Mouse (Mus musculus) urinary bladder, adult 18-20 months (tissue): ENCODE data around the gene R3hdm4.
"Not testable (repeated sequence)": the region's sequence is repeated elsewhere in the genome, so short reads cannot be mapped to it uniquely, and the experiment has no call there.

Experiments used
- DNase-seq, 2 experiments: peaks; one replicate each; pipeline ENCODE4 v3.0.0; 2022; ENCODE audit warnings: low spot score in 2 of 2, mixed read lengths in 2 of 2

R3hdm4 gene

DNA sequence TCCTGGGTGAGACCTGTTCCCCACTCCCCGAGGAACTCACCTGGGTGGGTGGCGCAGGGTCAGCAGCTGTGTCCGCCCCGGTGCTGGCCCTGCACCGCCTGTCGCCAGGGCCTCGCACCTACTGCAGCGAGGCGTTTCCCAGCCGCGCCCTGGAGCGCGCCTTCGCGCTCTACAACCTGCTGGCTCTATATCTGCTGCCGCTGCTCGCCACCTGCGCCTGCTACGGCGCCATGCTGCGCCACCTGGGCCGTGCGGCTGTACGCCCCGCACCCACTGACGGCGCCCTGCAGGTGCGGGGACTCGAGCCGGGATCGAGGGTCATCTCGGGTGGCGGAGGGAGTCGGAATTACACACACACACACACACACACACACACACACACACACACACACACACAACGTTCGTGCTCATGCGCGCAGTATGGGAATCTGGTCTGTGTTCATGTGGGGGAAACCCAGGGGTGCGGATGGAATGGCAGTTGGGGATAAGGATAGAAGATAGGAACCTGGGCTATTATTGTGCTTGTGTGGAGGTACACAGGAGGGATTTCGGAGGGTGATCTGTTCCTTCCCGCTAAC, at the start of gene R3hdm4:
Gene R3hdm4, minus strand, starts transcription at position 251 of the 578 bp plus-strand sequence.
- no peak for DNase-seq

DNA sequence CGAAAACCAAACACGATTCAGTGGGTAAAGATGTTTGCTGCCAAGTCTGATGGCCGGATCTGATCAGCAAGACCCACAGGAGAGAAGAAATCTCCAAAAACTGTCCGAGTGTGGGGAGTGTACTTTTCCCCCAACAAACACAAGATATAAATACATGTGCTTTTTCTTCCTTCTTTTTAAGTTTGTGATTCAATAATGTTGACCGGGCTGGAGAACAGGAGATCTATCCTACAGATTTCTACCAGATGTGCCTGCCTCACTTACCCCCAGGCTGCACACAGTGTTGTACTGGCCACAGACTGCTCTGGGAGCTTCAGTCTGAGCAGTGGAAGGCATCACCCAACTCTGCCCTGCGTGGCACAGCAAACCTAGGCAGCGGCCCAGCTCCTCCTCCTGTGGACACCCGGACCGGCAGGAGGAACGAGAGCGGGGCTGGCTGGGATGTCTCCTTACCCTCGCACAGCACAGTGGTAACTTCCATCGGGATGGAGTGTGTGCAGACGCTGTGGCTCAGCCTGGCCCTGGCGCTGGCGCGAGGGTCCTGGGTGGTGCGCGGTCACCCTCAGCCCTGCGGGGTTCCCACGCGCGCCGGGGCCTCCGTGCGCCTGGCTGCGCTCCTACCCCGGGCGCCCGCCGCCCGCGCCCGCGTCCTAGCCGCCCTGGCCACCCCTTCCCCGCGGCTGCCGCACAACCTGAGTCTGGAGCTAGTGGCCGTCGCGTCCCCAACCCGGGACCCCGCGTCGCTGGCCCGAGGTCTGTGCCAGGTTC, 49.6 kb upstream of the R3hdm4 start, which contains the start of gene Grin3b:
Gene Grin3b, plus strand, starts transcription at position 301 of the 768 bp plus-strand sequence.
- DNase-seq = no peak

DNA sequence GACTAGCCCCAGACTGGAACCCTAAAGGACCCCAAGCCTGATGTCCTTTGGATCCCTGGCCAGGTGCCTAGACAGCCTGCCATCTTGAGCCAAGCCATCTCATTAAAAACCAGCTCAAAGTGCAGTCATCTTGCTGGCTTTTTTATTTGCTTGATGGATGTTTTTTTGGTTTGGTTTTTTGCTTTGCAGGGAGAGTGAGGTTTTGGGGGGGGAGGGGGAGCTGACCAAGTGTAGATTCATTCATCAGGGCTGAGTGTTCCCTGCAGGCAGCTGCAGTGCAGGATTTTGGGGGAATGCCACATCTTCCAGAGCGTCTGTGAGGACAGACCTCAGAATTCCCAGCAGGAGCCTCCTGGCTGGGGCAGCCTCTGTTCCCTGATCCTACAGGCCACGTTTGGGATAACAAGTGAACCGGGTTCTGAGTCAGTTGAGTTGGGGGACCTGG, 48.1 kb upstream of the R3hdm4 start:
- no peak for DNase-seq

- DNase-seq = no peak
Measured at GRCm38 (mm10) chr10:79968181-79968580, 47.2 kb upstream of the R3hdm4 start.

- DNase-seq = no peak
Measured at GRCm38 (mm10) chr10:79966886-79967400, 45.9 kb upstream of the R3hdm4 start.

DNA sequence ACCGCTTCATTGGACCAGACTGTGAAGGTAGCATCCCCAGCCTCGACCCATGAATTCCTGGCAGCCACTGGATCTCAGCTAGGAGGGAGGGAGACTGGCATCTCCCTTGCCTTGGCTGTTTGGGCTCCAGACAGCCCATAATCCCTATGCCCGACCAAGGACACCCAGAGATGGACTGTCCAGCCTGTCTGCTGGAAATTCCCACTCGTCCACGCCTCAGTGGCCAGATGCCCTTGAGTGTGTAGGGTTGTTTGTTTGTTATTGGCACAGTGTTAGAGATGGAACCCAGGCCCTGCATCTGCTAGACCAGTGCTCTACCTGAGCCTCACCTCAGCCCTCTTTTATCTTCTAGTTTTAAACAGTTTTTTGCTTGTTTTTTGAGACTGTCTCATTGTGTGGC, 44.3 kb upstream of the R3hdm4 start:
- DNase-seq = no peak

GRCm38 (mm10) chr10:79964727-79965126, 43.7 kb upstream of the R3hdm4 start:
- DNase-seq = no peak

- no peak for DNase-seq
Measured at GRCm38 (mm10) chr10:79960671-79961294, 39.8 kb upstream of the R3hdm4 start.

GRCm38 (mm10) chr10:79959847-79960601, 39.0 kb upstream of the R3hdm4 start, which contains the start of gene Wdr18:
Gene Wdr18, plus strand, starts transcription at chr10:79960152.
- DNase-seq = peak; percentile 97 to 99

GRCm38 (mm10) chr10:79959412-79959811, 38.4 kb upstream of the R3hdm4 start:
- not testable (repeated sequence) for DNase-seq

DNA sequence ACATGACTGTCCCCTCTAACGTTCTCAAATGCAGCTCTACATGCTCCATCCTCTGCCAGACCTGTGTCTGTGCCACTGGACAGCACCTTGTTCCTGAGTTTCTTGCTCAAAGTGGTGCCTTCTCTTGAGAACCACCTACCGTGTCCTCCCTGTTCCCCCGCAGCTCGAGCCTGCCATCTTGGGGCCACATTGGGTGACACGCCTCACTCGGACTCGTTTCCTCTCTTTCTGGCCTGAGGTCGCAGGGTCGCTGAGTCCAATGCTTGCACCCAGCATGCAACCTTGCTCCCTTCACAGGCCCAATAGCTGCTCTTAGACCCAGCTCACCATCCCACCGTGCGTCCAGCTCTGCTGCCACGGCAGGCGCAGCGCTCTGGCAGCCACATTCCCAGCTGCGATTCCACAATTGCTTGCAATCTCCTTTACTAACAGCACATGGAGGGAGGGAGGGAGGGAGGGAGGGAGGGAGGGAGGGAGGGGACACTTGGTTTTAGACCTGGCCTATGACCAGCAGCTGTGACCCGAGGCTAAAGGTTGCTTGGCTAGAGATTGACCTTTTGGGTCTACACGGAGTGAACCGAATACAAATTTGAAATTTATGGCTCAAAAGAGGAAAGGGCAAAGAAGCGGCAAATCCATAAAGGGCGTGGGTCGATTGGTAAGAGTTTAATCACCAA, 37.3 kb upstream of the R3hdm4 start:
- DNase-seq = peak; percentile 75 to 81

DNA sequence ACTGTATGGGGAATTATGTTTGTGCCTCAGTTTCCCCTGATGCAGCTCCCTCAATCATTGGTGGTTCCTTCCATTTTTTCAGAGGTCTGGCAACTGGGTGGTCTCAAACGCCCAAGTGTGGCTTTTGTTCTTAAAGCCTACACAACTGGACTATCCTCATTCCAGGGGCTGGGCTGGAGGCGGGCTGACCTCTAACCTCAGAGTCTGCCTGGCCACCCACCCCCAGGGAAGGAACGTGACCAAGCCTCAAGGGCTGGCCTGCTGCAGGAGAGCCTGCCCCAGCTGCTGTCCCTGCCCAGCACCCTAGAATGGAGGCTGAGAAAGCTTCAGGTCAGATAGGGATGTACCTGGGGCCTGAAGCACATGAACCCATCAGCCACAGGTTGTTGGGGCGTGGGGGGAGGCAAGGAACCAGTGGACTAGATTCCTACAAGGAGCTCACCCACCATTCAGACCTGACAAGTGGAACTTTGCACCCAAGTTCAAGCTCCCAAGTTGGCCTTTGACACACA, 35.7 kb upstream of the R3hdm4 start:
- no peak for DNase-seq

GRCm38 (mm10) chr10:79955691-79956090, 34.7 kb upstream of the R3hdm4 start:
- no peak for DNase-seq

DNA sequence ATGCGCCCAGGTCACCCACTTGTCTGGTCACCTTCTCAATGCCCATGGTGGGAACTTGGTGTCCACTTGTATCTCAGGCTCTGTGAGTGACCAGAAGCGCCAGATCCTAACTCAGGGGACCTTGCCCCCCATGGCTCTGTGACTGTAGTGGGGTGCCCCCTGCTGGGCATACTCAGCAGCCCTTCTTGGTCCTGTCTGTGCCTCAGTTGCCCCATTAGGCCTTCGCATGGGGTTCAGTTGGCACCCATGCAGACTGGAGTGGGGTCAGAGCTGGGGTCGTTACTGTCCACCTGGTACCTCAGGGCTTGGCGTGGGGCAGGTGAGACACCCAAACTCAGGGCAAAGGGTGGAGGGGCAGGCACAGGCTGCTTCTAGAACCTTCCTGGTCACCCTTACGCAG, 32.9 kb upstream of the R3hdm4 start:
- DNase-seq = no peak

DNA sequence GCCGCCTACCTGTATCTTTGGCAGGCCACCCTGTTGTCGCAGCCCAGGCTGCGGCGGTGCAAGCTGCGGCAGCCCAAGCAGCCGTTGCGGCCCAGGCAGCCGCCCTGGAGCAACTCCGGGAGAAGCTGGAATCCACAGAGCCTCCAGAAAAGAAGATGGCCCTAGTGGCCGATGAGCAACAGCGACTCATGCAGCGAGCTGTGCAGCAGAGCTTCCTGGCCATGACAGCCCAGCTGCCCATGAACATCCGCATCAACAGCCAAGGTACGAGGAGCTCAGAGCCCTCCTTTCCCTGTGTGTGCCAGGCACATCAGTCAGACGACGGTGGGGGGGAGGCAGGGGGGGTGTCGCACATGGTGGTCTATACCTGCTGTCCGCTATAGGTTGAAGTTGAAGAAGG, 29.7 kb upstream of the R3hdm4 start:
- no peak for DNase-seq

- no peak for DNase-seq
Measured at GRCm38 (mm10) chr10:79949873-79950272, 28.9 kb upstream of the R3hdm4 start.

- no peak for DNase-seq
Measured at GRCm38 (mm10) chr10:79947502-79947901, 26.5 kb upstream of the R3hdm4 start.

DNA sequence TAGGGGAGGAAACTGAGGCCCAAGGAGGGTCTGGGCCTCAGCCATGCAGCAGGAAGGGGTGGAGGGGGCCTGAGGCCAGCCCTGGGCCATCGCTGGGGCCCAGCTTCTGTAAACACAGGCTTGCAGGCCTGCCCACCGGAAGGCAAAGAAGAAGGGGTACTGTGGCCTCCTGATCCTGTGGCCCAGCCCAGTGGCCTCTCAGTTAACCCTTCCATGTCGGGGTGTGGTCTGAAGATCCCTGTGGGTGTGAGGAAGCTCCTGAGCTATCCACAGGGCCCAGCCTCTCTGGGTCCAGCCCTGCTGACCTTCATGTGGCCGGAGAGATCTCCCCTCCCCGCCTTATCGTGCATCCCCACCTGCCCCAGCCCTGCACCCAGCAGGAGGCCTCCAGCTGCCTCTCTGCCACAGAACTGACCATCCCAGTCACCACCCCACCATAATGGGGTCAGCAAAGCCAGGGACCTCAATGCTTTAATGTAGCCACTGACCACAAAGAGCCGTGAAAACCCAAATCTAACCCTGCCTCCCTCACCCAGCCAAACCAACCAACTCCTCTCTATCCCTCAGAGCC, 25.8 kb upstream of the R3hdm4 start:
- DNase-seq = no peak

- peak in 1 of 2 experiments; percentile 60 for DNase-seq
Measured at GRCm38 (mm10) chr10:79945507-79946234, 24.7 kb upstream of the R3hdm4 start.

DNA sequence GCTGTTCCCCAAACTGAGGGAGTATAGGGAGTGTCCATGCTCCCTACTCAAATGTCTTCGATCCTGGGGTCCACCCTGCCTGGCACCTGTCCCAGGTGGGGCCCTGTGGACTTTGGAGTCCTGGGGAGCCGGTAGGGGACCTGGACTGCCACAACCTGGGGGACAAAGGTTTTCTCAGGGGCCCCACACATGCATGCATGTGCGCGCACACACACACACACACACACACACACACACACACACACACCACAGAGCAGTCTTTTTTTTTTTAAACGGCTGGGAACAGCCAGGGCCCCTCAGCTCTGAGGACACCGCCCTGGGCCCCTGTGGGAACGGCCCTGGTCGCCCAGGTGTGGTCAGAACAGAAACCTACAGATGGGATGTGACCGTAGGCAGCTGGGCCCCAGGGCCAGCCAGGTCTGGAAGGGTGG, 22.5 kb upstream of the R3hdm4 start:
- DNase-seq = no peak
